Mouse (Mus musculus) liver, adult 2 months (tissue): ENCODE measurements around the gene Gpr27.

Experiments used
- CTCF ChIP-seq: fragments of 200-500 bp; IDR thresholded peaks from 2 replicates; pipeline ENCODE4 v1.5.1; 2011; ENCODE audit warnings: low read depth, low read length, control low read depth
- POLR2A ChIP-seq: fragments of 200-500 bp; IDR thresholded peaks from 2 replicates; pipeline ENCODE4 v1.6.1; 2011; ENCODE audit warnings: low read length, control low read depth; ENCODE audit not compliant: insufficient read depth; ENCODE audit errors: extremely low read depth

GRCm38 (mm10) chr6:99715913-99716312, 23.4 kb downstream of the Gpr27 start:
- TF ChIP-seq POLR2A (no peak), CTCF (no peak)
